Mouse (Mus musculus) retina, postnatal 7 days (tissue): ENCODE results near the gene Cog1.

Source experiments
- DNase-seq: peaks from one replicate; pipeline ENCODE4 v3.0.0-alpha.2; 2012; ENCODE audit warnings: low read depth, low spot score

Cog1 gene

DNA sequence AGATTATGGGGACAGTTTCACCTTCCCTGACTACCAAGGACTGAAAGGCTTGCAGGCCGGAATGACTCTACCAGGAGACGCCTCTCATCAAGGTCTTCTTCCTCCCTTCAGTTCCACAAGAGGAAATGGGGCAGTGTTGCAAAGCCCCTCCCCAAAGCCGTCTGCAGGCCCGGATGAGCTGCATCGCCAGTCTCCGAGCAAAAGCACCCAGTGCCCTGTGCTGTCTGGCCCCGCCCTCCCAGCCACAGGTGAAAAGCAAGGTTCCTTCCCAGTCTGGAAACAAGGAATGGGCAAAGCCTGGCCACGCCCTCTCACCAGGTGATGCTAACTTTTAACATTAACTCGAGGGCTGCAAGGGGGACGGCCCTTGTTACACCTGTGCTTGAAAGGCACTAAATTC, 17.7 kb downstream of the Cog1 start:
- no peak for DNase-seq

DNA sequence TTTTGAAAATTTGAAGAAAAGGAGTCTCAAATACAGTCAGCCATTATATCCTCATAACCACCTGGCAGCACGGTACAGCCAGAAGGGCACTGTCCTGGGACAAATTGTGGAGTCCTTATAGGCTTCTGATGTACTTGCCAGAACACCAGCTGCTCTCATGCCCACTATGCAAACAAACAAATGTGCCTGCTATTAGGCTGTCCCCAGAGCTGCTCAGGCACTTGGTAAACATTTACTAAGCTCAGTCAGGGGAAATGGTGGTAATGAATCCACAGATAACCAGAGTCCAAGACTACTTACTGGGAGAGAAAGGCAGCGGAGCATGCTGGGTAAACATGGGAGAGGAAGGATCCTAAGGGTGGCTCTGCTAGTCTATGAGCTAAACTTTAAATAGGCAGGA, 18.2 kb downstream of the Cog1 start:
- DNase-seq: no peak

DNA sequence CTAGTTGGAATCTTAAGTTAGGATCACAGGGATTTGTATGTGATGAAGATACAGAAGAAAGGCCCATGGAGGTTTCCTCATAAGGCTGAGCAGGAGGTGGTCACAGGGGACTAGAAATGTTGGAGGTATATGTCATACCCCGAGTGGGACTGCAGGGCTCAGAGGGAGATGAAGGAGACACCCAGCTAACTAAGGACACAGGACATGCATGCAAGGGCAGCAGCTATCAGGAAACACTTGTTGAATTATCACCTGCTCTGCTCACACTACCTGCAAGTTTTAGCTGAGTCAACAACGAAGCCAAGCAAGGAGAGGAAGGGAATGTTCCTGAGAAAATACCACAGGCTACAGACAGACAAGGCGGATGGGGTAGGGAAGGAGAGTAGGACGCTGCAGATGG, 18.7 kb downstream of the Cog1 start:
- DNase-seq: no peak

DNA sequence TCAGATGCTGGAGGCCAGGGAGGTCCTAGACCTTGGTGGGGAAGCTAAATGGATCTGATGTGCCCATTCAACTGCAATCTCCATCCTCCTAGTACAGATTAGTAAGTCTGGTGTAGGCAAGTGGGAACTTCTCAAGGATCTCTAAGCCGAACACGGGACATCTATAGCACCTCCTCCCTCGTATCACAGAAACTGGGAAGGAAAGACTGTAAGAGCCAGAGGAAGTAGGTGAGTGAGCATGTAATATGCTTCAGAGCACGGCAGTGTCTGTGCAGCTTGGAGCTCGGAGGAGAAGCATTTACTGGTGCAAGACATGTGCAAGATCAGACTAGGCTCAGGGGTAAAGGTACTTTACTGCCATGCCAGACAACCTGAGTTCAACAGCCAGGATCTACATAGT, 19.9 kb downstream of the Cog1 start:
- DNase-seq: no peak

DNA sequence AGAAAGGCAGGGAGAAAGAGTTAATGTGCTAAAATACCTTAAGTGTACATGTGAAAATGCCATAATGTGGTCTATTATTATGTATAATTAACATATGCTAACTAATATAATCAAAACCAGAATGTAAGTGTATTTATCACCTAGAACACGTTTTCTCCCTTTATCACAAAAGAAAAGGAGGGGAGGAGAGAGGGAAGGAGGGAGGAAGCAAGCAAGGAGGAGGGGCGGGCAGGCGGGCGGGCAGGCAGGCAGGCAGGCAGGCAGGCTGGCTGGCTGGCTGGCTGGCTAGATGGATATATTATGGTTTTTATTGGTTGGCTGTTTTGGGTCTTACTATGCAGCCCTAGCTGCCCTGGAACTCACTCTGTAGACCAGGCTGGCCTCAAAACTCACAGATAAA, 20.7 kb downstream of the Cog1 start:
- DNase-seq: no peak

DNA sequence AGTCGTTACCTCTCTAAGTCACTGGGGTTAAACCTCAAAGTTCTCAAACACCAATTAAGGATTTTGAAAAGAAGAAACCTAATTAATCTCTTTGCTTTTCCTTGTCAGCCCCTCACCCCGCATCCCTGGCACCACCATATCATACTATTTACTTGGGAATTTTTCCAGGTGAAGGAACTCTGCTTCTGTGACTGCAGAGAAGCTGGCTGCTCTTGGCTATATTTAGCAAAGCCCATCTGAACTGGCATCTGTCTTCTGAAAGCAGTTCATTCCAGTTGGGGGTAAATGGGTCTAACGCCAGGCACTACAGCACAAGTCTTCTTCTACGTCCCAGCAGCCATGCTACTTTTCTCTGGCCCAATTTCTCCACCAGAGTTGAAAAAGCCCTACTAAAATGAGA, 24.6 kb downstream of the Cog1 start:
- no peak for DNase-seq

DNA sequence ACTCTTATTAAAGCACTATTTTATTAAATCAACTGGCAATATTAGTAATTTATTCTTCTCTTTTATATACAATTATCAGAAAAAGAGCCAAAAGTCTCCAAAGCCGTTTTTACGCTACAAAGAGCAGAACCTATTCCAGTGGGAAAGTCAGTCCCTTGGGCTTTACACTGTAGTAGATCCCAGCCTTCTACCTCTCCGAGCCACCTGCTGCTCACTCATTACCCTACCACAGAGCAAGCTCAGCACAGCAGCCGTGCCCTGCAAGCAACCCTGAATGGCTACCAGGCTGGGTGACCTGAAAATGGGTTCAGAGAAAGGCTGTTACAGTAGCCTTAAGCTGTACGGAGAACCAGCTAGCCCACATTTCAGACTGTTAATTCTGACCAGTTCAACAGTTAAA, 25.6 kb downstream of the Cog1 start:
- DNase-seq: no peak

DNA sequence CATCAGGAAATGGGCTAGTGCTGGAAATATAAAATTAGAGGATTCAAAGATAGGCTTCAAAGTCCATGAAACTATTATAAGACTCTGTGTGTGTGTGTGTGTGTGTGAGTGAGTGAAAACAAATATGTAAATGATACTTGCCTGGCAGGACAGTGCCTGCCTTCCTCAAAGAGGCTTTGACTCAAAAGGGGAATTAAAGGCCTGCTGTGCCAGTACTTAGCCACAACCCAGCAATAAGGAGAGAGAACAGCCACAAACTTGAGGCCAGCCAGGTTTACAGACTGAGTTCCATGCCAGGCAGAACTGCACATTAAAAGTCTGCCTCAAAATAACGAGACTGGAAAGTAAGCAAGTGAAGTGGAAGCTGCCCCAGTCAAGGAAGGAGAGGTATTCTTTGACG, 27.9 kb downstream of the Cog1 start:
- DNase-seq: no peak

DNA sequence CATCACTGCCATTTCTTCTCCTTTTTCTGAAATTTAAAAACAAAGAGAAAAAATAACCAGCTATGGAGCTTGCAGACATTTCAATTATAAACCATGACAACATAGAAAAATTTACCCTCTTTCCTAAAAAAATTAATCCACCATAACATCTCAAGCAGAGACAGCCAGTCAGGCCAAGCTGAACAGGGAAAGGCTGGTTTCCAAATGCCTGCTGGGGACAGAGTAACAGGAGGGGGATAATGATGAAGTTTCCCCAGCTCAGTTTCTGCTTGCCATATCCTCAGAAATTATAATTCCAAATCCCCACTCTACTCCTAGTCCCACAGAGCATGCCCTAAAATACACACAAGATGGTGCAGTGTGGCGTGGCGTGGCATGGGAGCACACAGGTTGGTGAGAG, 28.4 kb downstream of the Cog1 start:
- no peak for DNase-seq

DNA sequence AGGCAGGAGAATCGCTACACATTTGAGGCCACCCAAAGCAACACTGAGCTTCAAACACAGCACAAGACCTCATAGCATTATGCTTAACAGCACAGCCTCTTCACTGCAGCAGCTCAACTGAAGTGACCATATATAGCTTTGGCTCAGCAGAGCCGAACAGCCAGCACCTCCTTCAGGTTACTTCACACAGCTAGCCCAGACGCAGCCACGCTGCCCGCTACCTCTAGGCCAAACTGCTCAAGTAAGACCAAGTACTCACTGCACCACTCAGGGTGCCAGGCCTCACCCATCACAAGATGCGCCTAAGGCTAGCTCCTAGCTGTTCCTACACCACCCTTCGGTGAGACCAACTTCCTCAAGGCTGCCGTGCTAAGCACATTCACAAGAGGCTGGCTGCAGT, 29.4 kb downstream of the Cog1 start:
- no peak for DNase-seq

DNA sequence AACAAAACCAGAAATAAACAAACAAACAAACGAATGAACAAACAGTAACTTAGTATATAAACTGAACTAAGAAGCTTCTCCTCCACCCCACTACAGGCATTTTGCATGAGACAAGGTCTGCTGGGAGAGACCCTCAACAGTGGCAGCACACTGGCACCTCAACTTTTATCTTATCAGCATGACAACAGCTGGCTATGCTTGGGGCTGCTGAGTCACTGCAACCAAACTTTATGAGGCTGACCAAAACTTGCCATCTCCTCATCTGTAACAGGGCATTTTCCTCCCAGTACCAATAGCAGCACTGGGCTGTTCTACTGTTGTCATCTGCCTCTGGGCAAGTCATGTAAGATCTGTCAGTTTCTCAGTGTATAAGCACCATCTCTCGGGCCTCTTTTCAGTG, 32.0 kb downstream of the Cog1 start:
- DNase-seq: no peak

DNA sequence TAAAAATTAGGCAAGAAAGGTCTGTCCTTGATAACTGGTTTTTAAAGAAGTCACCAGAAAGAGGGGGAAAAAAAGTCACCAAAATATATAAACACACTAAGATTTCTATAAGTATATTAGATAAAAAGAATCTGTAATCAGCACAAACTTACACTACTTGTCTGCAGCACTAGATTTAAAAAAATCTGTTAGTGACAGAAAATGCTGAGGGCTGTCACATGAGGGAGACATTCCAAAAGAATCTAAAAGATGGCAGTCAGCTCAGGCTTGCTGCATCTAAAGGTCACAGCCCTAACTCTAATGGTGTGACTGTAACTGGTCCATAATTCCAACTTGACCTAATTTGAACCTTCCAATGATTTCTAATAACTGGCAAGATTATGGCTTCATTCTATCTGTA, 33.0 kb downstream of the Cog1 start:
- DNase-seq: no peak

DNA sequence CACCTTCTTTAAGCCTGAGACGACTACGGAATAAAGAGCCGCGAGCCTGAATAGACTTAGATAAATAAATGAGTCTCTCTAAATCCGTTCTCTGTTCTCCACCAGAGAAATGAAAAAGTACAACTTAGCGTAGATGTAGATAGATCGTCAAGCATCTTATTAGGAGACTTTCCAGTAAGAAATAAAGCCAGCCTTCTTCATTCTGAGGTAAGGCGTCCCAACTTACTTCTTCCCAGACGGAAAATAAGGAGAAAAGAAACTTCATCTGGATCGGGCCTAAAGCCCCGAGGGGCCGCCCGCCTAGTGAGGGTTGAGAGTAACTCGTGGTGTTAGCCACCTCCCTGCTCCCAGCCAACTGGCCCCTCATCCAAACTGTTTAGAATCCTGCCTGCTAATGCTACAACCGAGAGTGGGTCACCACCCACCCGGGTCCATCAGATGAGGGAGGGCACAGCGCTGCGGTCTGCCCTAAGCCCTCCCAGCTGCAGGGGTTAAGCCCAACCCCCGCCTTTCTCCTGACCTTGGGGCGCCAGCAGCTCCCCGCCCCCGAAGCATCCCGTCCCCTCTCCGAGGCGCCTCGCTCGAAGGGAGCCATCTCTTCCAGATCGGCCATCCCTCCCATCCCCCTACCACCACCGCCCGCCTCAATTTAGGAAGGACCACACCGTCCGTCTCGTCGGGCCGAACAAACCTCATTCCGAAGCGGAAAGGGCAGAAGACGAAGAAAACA, 34.1 kb downstream of the Cog1 start:
- peak; percentile 51 for DNase-seq

DNA sequence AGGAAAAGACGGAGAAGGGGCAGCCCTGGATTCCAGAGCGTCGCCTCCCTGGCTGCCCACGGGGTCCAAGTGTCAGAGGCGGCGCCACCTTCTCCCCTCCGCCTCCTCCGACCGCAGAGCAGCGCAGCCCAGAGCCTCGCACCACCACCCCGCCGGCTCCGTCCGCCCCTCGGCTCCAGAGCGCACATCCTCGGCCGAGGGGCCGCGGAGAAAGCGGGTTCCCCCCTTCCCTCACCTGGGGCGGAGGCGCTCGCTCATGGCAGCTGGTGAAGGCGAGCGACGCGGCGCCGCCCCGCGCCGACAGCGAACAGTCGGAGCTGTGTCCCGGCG, 34.6 kb downstream of the Cog1 start:
- no peak for DNase-seq

DNA sequence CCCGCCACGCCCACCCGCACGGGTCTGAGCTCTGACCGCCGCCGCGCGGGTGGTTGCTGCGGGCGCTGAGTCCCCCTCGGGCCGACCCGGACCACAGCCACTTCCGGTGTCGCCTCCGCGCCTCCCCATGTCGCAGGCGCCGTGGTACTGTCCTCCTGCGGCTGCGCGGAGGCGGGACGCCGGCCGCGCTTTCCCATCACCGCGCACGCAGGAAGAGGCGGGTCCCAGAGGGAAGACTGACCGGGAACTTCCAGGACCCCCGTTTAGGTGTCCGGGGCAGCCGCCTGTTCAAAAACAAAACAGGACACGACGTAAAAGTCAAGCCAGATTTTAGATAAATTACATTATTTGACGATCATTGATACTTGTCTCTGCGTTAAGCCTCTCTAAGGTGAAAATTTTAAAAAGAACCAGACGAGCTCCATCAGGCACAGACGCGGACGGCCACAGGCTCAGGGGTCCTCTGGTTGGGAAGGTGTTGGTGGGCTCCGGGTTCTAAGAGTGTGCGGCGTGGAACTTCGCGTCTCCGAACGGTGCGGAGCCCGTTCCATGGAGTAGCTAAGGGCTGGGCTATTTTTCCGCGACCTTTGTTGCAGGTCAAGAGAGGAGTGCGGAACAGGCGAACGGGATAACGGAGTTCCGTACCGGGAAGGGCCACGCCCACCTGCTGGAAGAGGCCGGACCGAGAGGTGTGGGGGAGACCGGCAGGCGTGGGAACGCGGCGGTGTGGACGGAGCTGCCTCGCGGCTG, 35.2 kb downstream of the Cog1 start, which contains the start of the genes Fam104a and D11Wsu47e:
Gene Fam104a (minus strand): TSS at position 199 of the 750 bp plus-strand sequence.
Gene D11Wsu47e (plus strand): TSS at position 456 of the 750 bp plus-strand sequence.
- DNase-seq: peak; percentile 95

DNA sequence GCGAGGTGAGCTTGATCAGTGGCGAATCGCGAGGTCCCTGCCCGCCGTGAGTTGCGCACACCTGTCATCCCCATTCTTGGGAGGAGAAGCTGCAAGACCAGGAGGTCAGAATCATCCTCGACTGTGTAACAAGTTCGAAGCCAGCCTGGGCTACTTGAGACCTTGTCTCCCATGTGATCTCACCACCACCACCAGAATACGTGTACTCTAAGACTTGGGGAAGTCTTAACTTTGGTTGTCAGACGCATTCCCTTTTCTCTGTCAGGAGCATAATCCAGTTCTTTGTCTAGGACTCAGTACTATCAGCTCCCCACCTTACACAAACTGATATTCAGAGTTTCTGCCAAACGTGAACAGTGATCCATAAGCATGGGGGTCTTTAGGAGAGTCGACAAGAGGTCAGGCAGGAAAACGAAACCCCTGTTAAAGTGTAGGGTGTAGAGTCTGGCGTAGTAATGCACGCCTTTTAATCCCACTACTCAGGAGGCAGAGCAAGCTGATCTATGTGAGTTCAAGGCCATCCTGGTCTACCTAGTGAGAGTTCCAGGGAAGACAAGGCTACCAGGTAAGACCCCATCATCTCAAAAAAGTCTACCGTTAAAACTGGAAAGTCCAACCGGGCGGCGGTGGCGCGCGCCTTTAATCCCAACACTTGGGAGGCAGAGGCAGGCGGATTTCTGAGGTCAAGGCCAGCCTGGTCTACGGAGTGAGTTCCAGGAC, 35.9 kb downstream of the Cog1 start:
- no peak for DNase-seq

DNA sequence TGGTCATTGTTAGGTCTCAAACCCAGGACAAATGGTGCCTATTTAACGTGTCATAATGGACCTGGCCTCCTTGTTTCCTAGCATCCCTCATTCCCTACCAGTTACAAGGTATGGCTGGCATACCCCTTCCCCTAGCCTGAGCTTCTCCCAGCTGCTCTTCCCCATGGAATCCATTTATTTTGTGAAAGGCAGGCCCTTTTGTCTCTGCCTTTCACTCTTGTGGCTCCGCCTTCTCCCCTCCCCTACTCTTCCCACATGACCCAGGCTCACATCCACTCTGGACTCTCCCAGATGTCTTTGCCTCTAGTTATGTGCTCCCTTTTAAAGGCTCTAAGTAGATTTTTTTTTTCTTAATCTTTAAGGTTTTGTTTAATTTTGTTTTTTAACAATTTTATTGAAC, 38.1 kb downstream of the Cog1 start:
- DNase-seq: no peak

DNA sequence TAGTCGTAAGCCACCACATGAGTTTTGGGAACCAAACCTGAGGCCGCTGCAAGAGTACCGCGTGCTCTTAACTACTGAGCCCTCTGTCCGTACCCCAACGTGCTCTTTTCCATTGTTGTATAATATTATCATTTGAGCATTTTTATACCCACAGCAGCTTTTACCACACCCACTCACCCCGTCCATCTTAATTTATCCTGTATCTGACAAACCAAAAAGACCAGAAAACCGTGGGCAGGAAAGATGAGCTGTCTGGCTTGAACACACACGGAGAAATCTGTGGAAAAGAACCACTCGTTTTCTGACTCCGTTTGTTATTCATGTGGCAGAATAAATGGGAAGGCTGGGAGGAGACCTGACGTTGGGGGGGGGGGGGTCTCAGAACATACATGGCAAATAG, 41.5 kb downstream of the Cog1 start:
- DNase-seq: no peak

DNA sequence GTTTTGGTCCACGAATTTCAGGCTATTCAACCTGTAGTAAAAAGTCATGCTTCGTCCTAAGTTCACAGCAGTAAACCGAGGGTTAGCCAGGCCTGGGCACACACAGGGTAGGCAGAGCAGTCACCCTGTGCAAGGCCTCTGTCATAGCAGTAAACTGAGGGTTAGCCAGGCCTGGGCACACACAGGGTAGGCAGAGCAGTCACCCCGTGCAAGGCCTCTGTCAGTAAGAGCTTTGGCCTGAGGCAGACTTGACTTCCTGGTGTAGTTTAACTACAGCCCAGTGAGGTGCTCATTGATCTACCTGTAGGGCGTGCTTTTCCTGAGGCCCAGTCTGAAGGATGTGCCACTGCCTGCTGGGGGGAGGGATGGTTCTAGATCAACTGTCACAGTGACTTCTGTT, 42.3 kb downstream of the Cog1 start:
- DNase-seq: no peak

DNA sequence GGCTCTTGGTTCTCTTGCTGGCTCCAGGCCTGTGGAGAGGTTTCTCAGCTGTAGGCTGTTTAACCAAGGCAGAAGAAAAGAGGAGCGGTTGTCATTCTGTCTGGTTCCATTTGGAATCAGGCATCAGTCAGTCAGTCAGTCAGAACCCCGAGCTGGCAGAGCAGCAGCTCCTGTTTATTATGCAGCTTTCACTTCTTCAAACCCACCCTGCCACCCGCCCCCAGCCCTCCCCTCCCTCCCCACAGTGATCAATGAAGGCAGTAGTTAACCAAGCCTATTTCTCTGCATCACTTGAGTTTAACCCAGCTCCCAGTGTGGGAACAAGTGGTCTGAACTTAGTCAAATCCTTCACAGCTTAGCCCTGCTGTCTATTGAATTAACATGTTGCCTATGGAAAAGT, 42.9 kb downstream of the Cog1 start:
- DNase-seq: no peak

DNA sequence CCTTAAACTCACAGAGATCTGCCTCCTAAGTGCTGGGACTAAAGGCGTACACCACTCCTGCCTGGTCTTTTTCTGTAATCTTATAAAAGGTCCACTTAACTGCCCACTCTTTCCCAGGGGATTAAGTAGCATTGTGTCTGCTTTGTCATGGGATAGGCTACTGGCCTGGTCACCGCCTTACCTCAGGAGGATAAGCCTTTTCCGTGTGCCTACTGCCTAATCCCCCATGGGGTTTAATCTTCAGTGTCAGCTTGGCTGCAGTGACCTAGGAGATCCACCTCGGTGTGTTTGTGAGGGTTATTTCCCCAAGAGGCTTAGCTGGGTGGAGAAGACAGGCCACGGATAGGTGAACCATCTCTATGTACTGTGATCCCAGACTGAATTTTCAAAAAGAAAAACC, 48.6 kb downstream of the Cog1 start:
- DNase-seq: peak; percentile 62

DNA sequence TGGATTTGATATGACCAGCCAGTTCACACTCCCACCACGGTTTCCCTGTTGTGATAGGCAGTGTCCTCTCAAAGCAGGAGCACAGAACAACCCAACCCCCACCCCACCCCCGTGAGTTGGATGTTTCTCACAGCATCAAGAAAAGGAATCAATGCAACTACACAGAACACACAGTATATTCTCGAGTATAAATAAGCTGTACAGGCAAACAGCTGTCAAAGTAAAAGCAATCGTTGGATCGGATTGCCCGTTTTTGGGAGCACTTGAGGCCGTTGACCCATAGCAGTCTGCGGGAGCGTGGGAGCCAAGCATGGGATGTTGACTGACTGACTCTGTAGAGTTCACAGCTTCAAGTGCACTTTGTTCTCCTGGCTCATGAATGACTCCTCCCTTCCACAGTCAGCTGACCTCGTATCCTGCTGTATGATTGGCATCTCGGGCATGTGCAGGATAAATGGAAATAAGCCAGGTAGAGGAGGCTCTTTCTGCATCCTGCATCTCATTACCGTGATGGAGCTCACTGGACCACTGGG, 49.1 kb downstream of the Cog1 start:
- DNase-seq: no peak

DNA sequence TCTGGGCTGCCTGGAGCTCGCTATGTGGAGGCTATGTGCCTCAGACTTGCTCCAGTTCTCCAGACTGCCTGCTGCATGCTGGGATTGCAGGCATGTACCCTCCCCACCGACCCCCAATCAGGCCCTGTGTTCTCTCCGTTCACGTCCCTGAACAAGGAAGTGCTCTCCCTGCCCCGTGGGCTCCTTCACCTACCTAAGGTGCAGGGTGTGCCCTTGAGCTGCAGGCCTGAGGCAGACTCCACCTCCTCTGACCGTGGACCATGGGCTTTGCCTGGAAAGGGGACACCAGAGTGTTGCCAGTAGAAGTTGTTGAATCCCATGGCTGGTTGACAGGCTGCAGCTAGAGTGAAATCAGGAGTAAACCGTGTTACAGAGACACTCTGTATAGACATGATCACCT, 50.7 kb downstream of the Cog1 start:
- DNase-seq: no peak
